Mouse (Mus musculus) bone marrow, adult 2 months (tissue): ENCODE measurements around the gene Gm6309.
"Not testable (repeated sequence)": the region's sequence is repeated elsewhere in the genome, so short reads cannot be mapped to it uniquely, and the experiment has no call there.

Experiments
- CTCF ChIP-seq: fragments of 200-500 bp; IDR thresholded peaks from 2 replicates; pipeline ENCODE4 v1.5.1; 2011; ENCODE audit warnings: low read length, control low read depth; ENCODE audit not compliant: control insufficient read depth, insufficient read depth
- POLR2A ChIP-seq: fragments of 200-500 bp; IDR thresholded peaks from 2 replicates; pipeline ENCODE4 v1.6.1; 2011; ENCODE audit warnings: low read depth, mild to moderate bottlenecking, control low read depth, low read length, borderline replicate concordance; ENCODE audit not compliant: control insufficient read depth

GRCm38 (mm10) chr5:146172744-146173143 is 2.2 kb upstream of the Gm6309 start:
- TF ChIP-seq POLR2A = not testable (repeated sequence)
- peak; percentile 36; the same call in 1 of the 2 replicates for TF ChIP-seq CTCF
